Comparison of ENCODE assay signal across 8 mouse cellular contexts in the genomic region with DNA sequence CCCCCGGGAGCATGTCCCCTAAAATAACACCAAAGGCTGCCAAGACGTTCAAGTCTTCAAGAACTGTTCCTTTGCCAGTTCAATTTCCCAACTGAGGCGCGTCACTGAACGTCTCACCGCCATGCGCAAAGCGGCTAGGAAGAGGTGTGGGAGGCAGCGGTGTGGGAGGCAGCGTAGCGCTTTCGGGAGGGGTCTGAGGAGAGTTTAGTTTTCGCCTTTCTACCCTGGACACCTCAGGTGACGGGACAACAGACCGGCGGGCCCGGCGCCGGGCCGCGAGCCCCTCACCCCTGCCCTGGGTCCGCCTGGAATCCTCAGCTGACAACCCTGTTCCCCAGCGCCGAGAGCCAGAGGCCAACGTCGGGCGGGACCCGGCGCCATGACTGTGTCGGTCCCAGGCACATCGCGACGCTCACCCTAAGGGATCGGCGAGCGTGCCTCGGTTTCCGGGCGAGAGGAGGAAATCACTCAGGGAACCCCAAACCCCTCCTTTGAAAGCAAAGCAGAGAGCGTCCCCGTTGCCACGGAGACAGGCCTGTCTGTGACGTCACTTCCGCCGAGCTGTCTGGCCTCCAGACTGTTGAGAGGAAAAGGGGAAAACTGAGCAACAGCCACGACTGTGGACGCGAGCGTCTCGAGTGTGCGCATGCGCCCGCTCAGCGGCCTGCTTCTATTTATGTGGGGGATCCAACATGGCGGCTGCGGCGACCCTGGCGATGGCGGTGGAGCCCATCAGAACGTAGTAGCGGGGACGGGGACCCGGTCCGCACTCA. TPM values are rescaled to one million over a fixed set of nuclear protein-coding genes. Genes with fewer than 3 reads are reported as not detected.
A peak's percentile ranks its signal among the peaks of the same experiment; 100 is the strongest.
DNase-seq lines count a peak whose midpoint lies in the region; ATAC-seq lines count a peak whose summit lies in the region.

A gene (plus strand): TSS at position 690 of the 773 bp plus-strand sequence.

- peak; percentile 96 for ATAC-seq in inflammation-experienced regulatory T-cells, adult 6 months
- peak; percentile 97 for ATAC-seq in megakaryocyte-erythroid progenitor cell, adult 5-6 weeks (replicated peaks; ENCODE audit: low FRiP score, low TSS enrichment, poor library complexity, severe bottlenecking)

- intact Hi-C loops in gastrocnemius, postnatal 14 days (cut with DNase I; ENCODE audit: low total_unique reads): no loop called here
- intact Hi-C loops in left cerebral cortex, postnatal 10 days (cut with DNase I): no loop called here

- DNase-seq in adrenal gland, adult (ENCODE audit: inconsistent age in 2 of 2, low spot score in 1 of 2): peak; percentile 99
- peak; percentile 99 for DNase-seq in embryo, embryonic 10.5 days (ENCODE audit: low spot score)
- peak; percentile 97 for DNase-seq in gastrocnemius, postnatal 14 days
- peak; percentile 99 for DNase-seq in left cerebral cortex, postnatal 10 days (ENCODE audit: extremely low spot score in 1 of 2, low spot score in 2 of 2)
- peak; percentile 98 for DNase-seq in right cerebral cortex, postnatal 25 days
- DNase-seq in urinary bladder, postnatal 4 days (ENCODE audit: low spot score in 2 of 2): peak; percentile 97

RNA-seq across cellular contexts. Expression of the gene that starts here (rescaled TPM):
- 10 to 100 TPM; 20.1 to 20.8 TPM for total RNA-seq in gastrocnemius, postnatal 14 days (2021)
- polyA plus RNA-seq in inflammation-experienced regulatory T-cells, adult 6 months (2017; shearing (Covaris generic)): 10 to 100 TPM; 15.1 to 28.9 (median 23.5) TPM
- total RNA-seq in left cerebral cortex, postnatal 10 days (2021): 10 to 100 TPM; 40.0 to 42.2 TPM
- total RNA-seq in megakaryocyte-erythroid progenitor cell, adult 5-6 weeks (2014; fragmentation: Nextera tagmentation): 57.8 and 58.2 TPM in 2 replicates
- 15.6 and 26.8 TPM in 2 replicates for total RNA-seq in megakaryocyte-erythroid progenitor cell, adult 5-6 weeks (2017)

Comparison
In these comparisons a context has a peak if more than half of its experiments do, and no peak if none do; other contexts are left out.
1. Peak in every context shown above with its lines: DNase-seq and ATAC-seq.